Mouse (Mus musculus) frontal cortex, postnatal 25 days (tissue): ENCODE results near the gene Nos1ap.

Experiments used
- DNase-seq, 2 experiments: peaks; one replicate each; pipeline ENCODE4 v3.0.0; 2022; ENCODE audit warnings: low spot score in 2 of 2

Nos1ap gene

GRCm38 (mm10) chr1:170459896-170460602, 129.6 kb downstream of the Nos1ap start:
- DNase-seq: no peak

DNA sequence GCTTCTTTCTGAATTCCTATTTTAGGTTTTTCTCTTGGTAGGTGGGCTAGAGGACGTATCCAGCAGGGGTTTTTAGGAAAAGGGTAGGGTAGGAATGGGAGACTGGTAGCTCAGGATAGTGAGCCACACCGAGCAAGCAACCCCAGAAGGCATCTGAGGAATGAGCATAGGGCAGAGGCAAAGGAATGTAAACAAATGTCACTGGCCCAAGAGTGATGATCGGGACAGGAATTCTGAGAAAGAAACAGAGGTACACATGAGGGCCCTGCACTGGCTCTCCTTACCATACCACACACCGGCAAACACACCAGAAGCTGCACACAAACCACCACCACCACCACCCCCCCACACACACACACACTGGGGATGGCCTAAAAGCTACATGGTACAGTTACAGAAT, 132.0 kb downstream of the Nos1ap start:
- DNase-seq: no peak

GRCm38 (mm10) chr1:170455910-170456700, 133.6 kb downstream of the Nos1ap start:
- no peak for DNase-seq

DNA sequence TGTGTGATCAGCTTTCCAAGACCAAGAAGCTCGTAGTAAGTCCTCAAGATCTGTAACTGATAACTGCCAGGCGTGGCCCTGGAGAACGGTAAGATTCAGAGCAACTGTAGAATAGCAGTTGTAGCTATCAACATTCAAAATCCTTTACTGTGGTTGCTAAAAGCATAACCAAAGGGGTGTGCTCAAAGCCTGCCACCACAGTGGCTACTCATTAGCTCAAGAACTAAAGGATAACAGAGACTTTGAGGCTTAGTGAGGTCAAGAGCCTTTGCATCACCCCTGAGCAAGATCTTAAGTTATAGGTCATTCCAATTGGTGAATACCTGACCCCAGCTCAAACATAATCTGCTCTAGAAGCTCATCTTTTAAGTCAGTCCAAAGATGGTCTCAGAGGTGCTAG, 134.3 kb downstream of the Nos1ap start:
- DNase-seq: no peak

DNA sequence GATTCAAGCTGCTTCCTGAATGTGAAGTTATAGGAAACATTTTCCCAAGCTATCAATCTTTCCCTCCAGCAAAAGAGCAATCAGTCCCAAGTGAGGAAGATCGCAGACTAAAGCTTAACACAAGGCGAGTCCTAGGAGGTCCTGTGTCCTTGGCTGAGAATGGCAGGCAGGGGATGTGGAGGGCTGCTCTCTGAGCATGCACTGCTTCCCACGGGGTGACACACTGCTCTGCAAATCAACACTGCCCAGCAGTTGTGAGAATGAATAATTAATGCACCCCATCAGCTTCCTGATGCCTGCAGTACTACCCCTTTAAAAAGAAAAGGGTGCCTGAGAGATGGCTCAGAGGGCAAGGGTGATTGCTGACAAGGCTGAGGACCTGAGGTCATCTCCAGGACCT, 136.2 kb downstream of the Nos1ap start:
- DNase-seq: no peak

DNA sequence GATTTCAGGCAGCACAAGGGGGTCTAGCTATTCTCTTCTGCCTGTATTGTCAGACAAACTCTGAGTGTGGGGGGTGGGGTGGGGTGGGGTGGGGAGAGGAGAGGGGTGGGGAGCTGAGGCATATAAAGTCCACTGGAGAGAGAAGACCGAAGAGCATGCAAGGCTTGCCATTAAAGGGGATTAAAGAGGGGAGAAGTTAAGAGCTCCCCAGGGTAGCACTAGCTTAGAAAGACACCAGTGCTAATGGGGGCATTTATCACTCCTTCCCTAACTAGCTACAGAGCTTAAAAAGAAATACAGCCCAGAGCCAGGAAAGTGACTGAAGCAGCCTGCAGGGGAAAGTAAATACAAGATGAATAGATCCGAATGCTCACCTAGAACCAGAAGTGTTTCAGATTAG, 141.4 kb downstream of the Nos1ap start:
- no peak for DNase-seq

- DNase-seq: no peak
Measured at GRCm38 (mm10) chr1:170445458-170445857, 144.2 kb downstream of the Nos1ap start.

DNA sequence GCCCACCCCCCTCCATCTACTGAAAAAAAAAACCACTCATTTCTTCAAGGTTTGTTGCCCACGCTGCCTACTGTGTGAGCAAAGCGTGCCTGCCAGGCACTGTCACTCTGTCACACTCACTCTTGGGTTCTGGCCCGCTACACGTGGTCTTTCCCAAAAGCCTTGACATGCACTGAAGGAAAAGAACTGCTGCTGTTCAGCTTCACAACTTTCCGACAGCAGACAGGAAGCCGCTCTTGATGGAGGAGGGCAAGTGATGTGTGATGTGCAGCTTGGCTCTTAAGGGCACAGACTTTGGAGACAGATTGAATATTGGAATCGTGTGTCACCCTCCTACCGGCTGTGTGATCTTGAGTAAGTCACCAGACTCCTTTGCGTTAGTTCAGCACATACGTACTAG, 149.3 kb downstream of the Nos1ap start:
- no peak for DNase-seq

DNA sequence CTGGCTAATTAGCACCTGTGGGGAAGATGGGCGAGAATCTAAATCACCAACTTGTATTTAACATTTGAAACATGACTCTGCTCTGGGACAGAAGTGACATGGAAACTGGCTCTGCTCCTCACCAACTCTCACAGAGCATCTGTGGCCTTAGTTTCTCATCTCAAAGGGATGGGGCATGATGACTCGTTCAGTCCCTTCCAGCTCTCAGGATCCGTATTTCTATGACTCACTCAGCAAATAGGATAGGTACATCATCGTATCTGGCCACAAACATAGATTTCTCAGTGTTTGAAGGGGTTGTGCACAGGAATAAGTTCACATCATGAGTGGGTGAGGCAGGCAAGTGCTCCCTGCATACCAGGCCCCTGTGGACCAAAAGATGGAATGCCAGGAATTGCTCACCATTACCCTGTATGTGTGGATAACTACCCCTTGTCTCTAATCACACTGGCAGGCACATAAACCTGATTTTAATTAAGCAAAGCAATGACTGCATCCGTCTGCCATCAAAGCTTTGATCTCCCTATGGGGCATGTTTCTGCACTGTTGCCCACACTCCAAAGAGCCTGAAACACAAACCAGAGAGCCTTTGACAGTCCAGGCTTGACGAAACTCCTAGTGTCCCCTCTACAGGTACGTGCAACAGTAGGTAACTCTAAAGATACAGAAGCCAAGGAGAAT, 151.1 kb downstream of the Nos1ap start:
- DNase-seq: no peak

- no peak for DNase-seq
Measured at GRCm38 (mm10) chr1:170434146-170434545, 155.5 kb downstream of the Nos1ap start.

DNA sequence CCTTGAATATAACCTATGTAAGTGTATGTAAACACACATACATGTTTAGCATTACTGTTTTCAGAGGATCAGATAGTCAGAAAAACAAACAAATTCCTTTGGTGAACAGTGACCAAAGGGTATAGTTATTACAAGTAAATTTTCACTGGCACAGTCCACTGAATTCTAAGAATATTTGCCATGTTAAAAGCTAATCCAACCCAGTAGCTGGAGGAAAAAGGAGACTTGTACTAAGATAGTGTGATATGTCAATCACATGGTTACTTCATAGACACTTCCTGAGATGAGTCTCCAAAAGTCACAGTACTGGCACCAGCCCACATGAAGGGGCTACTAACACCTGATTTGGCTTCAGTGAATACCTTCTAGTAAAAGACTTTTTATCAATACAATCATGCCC, 156.0 kb downstream of the Nos1ap start:
- no peak for DNase-seq

DNA sequence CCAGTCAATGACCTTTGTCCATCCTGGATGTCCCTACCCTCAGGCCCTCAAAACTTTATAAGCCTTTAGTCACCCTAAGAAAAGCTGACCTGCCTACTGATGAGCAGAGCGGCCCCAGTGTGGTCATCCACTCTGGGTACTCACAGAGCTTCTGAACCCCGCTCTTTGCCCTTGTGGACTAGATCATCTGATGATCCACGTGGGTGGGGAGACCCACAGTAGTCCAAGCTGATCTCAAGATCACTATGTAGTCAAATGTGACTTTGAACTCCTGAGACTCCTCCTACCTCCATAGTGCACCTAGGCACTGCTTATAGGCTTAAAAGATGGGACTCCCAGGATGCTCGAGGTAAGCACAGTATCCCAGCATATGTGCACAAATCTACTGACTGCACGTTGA, 157.4 kb downstream of the Nos1ap start:
- DNase-seq: no peak

GRCm38 (mm10) chr1:170431312-170431711, 158.3 kb downstream of the Nos1ap start:
- no peak for DNase-seq

- no peak for DNase-seq
Measured at GRCm38 (mm10) chr1:170430660-170431059, 159.0 kb downstream of the Nos1ap start.

DNA sequence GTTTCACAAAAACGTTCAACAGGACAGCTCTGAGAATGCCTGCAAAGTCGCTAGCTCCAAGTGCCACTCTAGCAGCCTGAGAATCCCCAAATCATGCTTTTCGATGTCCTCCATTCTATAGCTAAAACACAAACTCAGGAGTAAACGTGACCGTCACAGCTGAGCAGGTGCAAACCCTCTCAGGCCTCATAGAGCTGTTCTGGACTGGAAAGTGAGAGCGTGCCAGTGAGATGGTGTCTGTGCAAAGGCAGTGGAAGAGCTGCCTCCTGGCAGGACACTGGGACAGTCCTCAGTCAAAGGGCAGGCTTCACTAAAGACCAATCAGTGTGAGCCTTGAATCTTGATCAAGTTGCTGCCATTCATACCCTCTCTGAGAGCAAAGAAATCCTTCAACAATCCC, 160.0 kb downstream of the Nos1ap start:
- DNase-seq: no peak

DNA sequence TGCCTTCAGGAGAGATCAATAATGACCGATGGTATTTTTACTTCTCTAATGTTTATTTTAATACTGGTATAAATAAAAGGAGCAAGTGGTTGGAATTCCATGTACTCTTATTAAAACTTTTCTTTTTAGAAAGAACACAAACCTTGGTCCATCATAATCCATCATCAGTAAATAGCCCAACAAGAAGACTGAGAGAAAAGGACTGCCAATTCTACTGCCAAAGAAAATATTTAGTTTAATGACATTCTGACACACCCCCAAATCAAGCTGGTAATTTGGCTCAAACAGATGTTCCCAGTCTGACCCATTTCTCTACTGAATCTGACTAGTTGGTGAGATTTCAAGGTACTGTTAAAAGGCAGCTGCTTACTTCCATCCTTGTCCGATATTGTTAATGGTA, 161.5 kb downstream of the Nos1ap start:
- DNase-seq: no peak

- DNase-seq: no peak
Measured at GRCm38 (mm10) chr1:170424258-170424889, 165.3 kb downstream of the Nos1ap start.

GRCm38 (mm10) chr1:170423048-170423447, 166.6 kb downstream of the Nos1ap start:
- DNase-seq: no peak

GRCm38 (mm10) chr1:170422188-170422587, 167.5 kb downstream of the Nos1ap start:
- DNase-seq: no peak

- no peak for DNase-seq
Measured at GRCm38 (mm10) chr1:170419961-170420360, 169.7 kb downstream of the Nos1ap start.

- DNase-seq: no peak
Measured at GRCm38 (mm10) chr1:170418131-170418530, 171.5 kb downstream of the Nos1ap start.

- no peak for DNase-seq
Measured at GRCm38 (mm10) chr1:170416967-170417366, 172.7 kb downstream of the Nos1ap start.
